Mouse (Mus musculus) cerebellum, adult 2 months (tissue): ENCODE results near the gene Mpp2. TPM values are rescaled to one million over a fixed set of nuclear protein-coding genes. Genes with fewer than 3 reads are reported as not detected.

ENCODE experiments used
- DNase-seq, 2 experiments: peaks; one replicate each; pipeline ENCODE4 v3.0.0; 2021
- H3K27ac ChIP-seq: fragments of 200-500 bp; 2 replicates; pipeline ENCODE4 v1.5.1; 2012; ENCODE audit warnings: low read length, control low read depth, inconsistent platforms; ENCODE audit not compliant: insufficient read depth
- H3K27me3 ChIP-seq: fragments of 200-500 bp; 2 replicates; pipeline ENCODE4 v1.6.1; 2012; ENCODE audit warnings: inconsistent platforms, mild to moderate bottlenecking, low read length, moderate library complexity; ENCODE audit not compliant: control insufficient read depth, insufficient read depth
- H3K4me1 ChIP-seq: fragments of 200-500 bp; 2 replicates; pipeline ENCODE4 v1.6.1; 2011; ENCODE audit warnings: low read length; ENCODE audit not compliant: control insufficient read depth, insufficient read depth
- H3K4me3 ChIP-seq: fragments of 200-500 bp; replicated peaks from 2 replicates; pipeline ENCODE3; 2011; ENCODE audit warnings: mild to moderate bottlenecking, low read depth, low read length, control low read depth; ENCODE audit not compliant: insufficient read depth
- CTCF ChIP-seq: fragments of 200-500 bp; IDR thresholded peaks from 2 replicates; pipeline ENCODE4 v1.5.1; 2011; ENCODE audit warnings: low read depth, mild to moderate bottlenecking, control low read depth, low read length, moderate library complexity, borderline replicate concordance; ENCODE audit not compliant: insufficient read depth
- POLR2A ChIP-seq: fragments of 200-500 bp; IDR thresholded peaks from 2 replicates; pipeline ENCODE4 v1.6.1; 2011; ENCODE audit warnings: low read length, control low read depth, borderline replicate concordance; ENCODE audit not compliant: insufficient read depth
- WGBS: fragments of 180-500 bp; shearing (Covaris S2); methylation state at CpG from one replicate; pipeline ENCODE4 v1.1.7; 2018; 5-methylcytosine and 5-hydroxymethylcytosine counted together
- polyA plus RNA-seq: library from polyadenylated mRNA; depleted of rRNA; stranded (reverse); fragments of >200 nt; gene quantifications from 2 replicates; pipeline ENCODE4 v1.2.3, GENCODE M21; 2012

Gene Mpp2
- polyA plus RNA-seq, 1 experiment: 50.3 TPM

DNA sequence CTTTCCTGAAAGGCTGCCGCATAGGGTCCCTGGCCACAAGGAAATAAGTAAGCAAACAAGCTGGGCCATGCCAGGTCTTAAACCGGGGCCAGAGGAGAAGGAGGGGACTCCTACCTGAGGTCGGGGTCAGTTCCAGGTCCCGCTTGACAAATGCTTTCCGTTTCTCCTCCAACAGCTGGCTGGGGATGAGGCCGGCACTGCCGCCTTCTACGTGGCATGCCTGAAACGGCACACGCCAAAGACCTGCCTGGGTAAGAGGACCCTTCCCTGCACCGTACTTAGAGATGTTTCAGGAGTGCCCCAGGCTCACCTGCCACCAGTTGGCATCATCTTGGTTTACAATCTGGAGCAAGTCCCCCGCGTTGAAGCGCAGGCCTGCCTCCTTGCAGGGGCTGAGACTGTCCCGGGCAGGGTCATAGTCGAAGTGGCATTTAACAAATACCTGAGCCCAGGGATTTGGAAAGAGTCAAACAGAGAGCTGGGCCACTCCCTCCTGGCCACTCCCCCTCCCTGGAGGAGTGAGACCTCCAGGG lies 26.3 kb downstream of the Mpp2 start:
- TF ChIP-seq CTCF (no peak), POLR2A (no peak)
- H3K4me3 ChIP-seq: no peak overlapping the region
- no peak overlapping the region for H3K27ac ChIP-seq
- WGBS: 59% methylated on average over 16 of the region's 16 CpGs
- H3K4me1 ChIP-seq: peaks cover 8% of the 10 kb centered on the region; the same call in 1 of the 2 replicates
- DNase-seq: peak in 1 of 2 experiments; percentile 28
- H3K27me3 ChIP-seq: no peaks in the 10 kb centered on the region

DNA sequence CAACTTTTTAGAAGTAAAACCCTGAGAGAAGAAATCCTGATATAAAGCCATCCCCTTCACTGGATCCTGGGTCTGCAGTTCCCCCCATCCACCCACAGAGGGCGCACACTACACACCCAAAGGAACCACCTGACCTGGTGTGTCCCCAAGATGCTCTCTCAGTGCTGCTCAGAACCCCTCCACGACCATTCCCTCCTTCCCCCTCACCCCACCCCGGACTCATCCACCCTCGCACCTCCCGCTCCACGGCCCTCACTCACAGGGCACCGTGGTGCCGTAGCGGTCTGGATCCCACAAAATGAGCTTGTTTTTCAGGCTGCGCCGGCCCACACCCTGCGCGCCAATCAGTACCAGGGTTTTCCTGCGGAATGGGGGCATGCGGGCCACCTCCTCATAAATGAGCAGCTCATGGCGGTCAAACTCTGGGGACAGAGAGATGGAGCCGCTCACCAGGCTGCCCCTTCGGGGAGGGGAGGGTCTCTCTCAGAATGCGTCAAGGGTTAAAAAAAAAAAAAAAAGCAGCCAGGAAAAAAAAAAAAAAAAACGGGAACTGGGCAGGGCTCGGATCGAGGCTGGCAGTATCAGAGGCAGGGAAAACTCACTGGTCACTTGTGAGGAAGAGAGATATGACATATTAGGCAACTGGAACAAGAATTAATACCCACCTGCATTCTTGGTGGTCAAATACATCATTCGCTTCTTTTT lies 26.9 kb downstream of the Mpp2 start:
- H3K27me3 ChIP-seq: no peaks in the 10 kb centered on the region
- no peak overlapping the region for H3K27ac ChIP-seq
- peaks cover 8% of the 10 kb centered on the region; the same call in 1 of the 2 replicates for H3K4me1 ChIP-seq
- peak; percentile 79 to 86 for DNase-seq
- peak overlapping the region; percentile 59 for H3K4me3 ChIP-seq
- WGBS: 5% methylated on average over 23 of the region's 23 CpGs
- TF ChIP-seq CTCF (peak; percentile 97), POLR2A (peak; percentile 31; the same call in 1 of the 2 replicates)

- 25% methylated on average over 9 of the region's 9 CpGs for WGBS
- Histone ChIP-seq H3K4me1 (peaks cover 7% of the 10 kb centered on the region), H3K27me3 (no peaks in the 10 kb centered on the region), H3K4me3 (no peak overlapping the region), H3K27ac (no peak overlapping the region)
- TF ChIP-seq POLR2A (no peak), CTCF (peak; percentile 74)
- peak; percentile 69 to 75 for DNase-seq
These were observed 34.5 kb downstream of the Mpp2 start for GRCm38 (mm10) chr11:102053847-102054246.

DNA sequence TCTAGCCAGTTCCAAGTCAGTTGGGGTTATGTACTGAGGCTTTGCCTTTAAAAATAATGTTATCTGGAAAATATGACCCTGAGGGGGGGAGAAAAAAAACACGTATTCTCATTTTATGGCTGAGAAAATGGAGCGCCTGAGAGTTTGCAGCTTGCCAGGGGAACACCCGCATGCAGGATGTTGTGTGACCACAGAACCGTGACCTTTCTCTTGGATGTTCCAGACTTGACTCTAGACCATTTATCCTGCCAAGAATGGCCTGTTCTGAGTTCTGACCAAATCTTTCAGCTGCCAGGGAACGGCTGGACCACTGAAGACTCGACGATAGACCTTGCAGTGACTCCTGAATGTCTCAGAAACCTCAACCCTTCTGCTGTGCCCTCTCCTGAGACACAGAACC lies 35.1 kb downstream of the Mpp2 start:
- peaks cover 7% of the 10 kb centered on the region for H3K4me1 ChIP-seq
- TF ChIP-seq CTCF (no peak), POLR2A (no peak)
- WGBS: 38% methylated on average over 7 of the region's 7 CpGs
- no peak overlapping the region for H3K27ac ChIP-seq
- H3K4me3 ChIP-seq: no peak overlapping the region
- no peaks in the 10 kb centered on the region for H3K27me3 ChIP-seq
- DNase-seq: no peak

GRCm38 (mm10) chr11:102052697-102053096 lies 35.6 kb downstream of the Mpp2 start:
- H3K4me3 ChIP-seq: no peak overlapping the region
- H3K27ac ChIP-seq: no peak overlapping the region
- no peaks in the 10 kb centered on the region for H3K27me3 ChIP-seq
- no peak for DNase-seq
- 76% methylated on average over 12 of the region's 12 CpGs for WGBS
- H3K4me1 ChIP-seq: peaks cover 7% of the 10 kb centered on the region
- TF ChIP-seq POLR2A (no peak), CTCF (no peak)

DNA sequence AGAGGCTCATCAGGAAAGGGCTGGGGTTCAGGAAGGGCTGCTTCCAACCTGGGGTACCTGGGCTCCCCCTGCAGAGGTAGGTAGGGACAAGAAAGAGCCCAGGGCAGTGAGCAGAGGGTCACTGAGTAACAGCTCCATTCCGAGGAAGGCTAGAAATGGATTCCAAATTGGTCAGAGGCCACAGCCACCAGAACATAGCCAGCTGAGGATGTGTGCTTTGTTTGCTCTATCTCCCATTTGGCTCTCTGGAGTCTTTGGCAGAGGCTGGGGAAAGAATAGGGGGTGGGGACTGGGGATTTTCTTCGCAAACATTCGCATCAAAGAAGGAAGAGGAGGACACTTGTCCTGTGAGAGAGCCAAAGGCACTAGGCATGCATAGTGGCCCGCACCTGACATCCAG lies 36.4 kb downstream of the Mpp2 start:
- Histone ChIP-seq H3K27me3 (no peaks in the 10 kb centered on the region), H3K27ac (no peak overlapping the region), H3K4me1 (peaks cover 7% of the 10 kb centered on the region), H3K4me3 (no peak overlapping the region)
- TF ChIP-seq CTCF (no peak), POLR2A (no peak)
- 74% methylated on average over 4 of the region's 4 CpGs for WGBS
- DNase-seq: no peak

GRCm38 (mm10) chr11:102051541-102051940 lies 36.8 kb downstream of the Mpp2 start:
- no peak for DNase-seq
- Histone ChIP-seq H3K4me1 (peaks cover 7% of the 10 kb centered on the region), H3K27ac (no peak overlapping the region), H3K27me3 (no peaks in the 10 kb centered on the region), H3K4me3 (no peak overlapping the region)
- TF ChIP-seq POLR2A: no peak
- TF ChIP-seq CTCF: no peak
- WGBS: 73% methylated on average over 4 of the region's 4 CpGs
